Mouse (Mus musculus) forebrain, embryonic 13.5 days (tissue): Measurements from ENCODE around the gene Anxa11. TPM values are rescaled to one million over a fixed set of nuclear protein-coding genes. Genes with fewer than 3 reads are reported as not detected.
A peak's percentile ranks its signal among the peaks of the same experiment; 100 is the strongest.
"Not testable (repeated sequence)": the region's sequence is repeated elsewhere in the genome, so short reads cannot be mapped to it uniquely, and the experiment has no call there.

Experiments used
- ATAC-seq: fragments of 200-750 bp; cut with Nextera tagmentation; 2 replicates; pipeline ENCODE4 v1.8.0; 2017
- H3K27ac ChIP-seq: fragments of 300-500 bp; sonication (generic); 2 replicates; pipeline ENCODE4 v1.5.1; 2015; ENCODE audit warnings: inconsistent platforms, mild to moderate bottlenecking, moderate library complexity
- H3K27me3 ChIP-seq: fragments of 300-500 bp; sonication (generic); 2 replicates; pipeline ENCODE4 v1.6.1; 2015; ENCODE audit warnings: mild to moderate bottlenecking, inconsistent platforms
- H3K36me3 ChIP-seq: fragments of 300-500 bp; sonication (generic); 2 replicates; pipeline ENCODE4 v1.6.1; 2015; ENCODE audit warnings: mild to moderate bottlenecking, inconsistent platforms; ENCODE audit not compliant: poor library complexity, severe bottlenecking
- H3K4me1 ChIP-seq: fragments of 300-500 bp; sonication (generic); 2 replicates; pipeline ENCODE4 v1.6.1; 2015; ENCODE audit warnings: inconsistent platforms
- H3K4me2 ChIP-seq: fragments of 300-500 bp; sonication (generic); 2 replicates; pipeline ENCODE4 v1.6.1; 2015; ENCODE audit warnings: inconsistent platforms, mild to moderate bottlenecking, moderate library complexity
- H3K4me3 ChIP-seq: fragments of 300-500 bp; sonication (generic); 2 replicates; pipeline ENCODE4 v1.5.1; 2015; ENCODE audit warnings: mild to moderate bottlenecking, inconsistent platforms
- H3K9ac ChIP-seq: fragments of 300-500 bp; sonication (generic); 2 replicates; pipeline ENCODE4 v1.6.1; 2015; ENCODE audit warnings: mild to moderate bottlenecking, inconsistent platforms
- H3K9me3 ChIP-seq: fragments of 300-500 bp; sonication (generic); replicated peaks from 2 replicates; pipeline ENCODE4 v1.6.1; 2016; ENCODE audit warnings: inconsistent platforms
- WGBS: fragments of 180-500 bp; shearing (Covaris S2); methylation state at CpG from one replicate; pipeline ENCODE4 v1.1.7; 2015; 5-methylcytosine and 5-hydroxymethylcytosine counted together
- polyA plus RNA-seq: library from polyadenylated mRNA; unstranded; fragments of >200 nt; fragmentation: Nextera tagmentation; extraction: Ambion mirVana; gene quantifications from 2 replicates; pipeline ENCODE4 v1.2.1, GENCODE M21; 2015

The Anxa11 gene
- polyA plus RNA-seq, 1 experiment from 2014 or later = 2.1 TPM

- H3K4me2 ChIP-seq, H3K27me3 ChIP-seq, H3K4me3 ChIP-seq, H3K27ac ChIP-seq, H3K36me3 ChIP-seq, H3K9me3 ChIP-seq, H3K9ac ChIP-seq, H3K4me1 ChIP-seq, ATAC-seq: not testable (repeated sequence)
- WGBS = no CpG with 5 or more reads among the region's 7 CpGs
These were observed 34.7 kb downstream of the Anxa11 start for GRCm38 (mm10) chr14:25876640-25877039.

GRCm38 (mm10) chr14:25881769-25882168, 39.8 kb downstream of the Anxa11 start:
- not testable (repeated sequence) for H3K4me3 ChIP-seq, H3K9ac ChIP-seq, H3K9me3 ChIP-seq, ATAC-seq, H3K4me1 ChIP-seq, H3K4me2 ChIP-seq, H3K36me3 ChIP-seq, H3K27me3 ChIP-seq, H3K27ac ChIP-seq
- no CpG with 5 or more reads among the region's 9 CpGs for WGBS

GRCm38 (mm10) chr14:25885886-25886285, 43.9 kb downstream of the Anxa11 start:
- not testable (repeated sequence) for H3K27me3 ChIP-seq, H3K9me3 ChIP-seq, H3K4me3 ChIP-seq, ATAC-seq, H3K4me1 ChIP-seq, H3K4me2 ChIP-seq, H3K27ac ChIP-seq, H3K9ac ChIP-seq, H3K36me3 ChIP-seq
- WGBS = no CpG with 5 or more reads among the region's 12 CpGs

GRCm38 (mm10) chr14:25894566-25894965, 52.6 kb downstream of the Anxa11 start:
- H3K27ac ChIP-seq, H3K27me3 ChIP-seq, H3K4me2 ChIP-seq, H3K4me1 ChIP-seq, ATAC-seq, H3K9me3 ChIP-seq, H3K36me3 ChIP-seq, H3K9ac ChIP-seq, H3K4me3 ChIP-seq: not testable (repeated sequence)
- WGBS = no CpG with 5 or more reads among the region's 3 CpGs

GRCm38 (mm10) chr14:25895686-25896085, 53.7 kb downstream of the Anxa11 start:
- H3K4me3 ChIP-seq, ATAC-seq, H3K4me2 ChIP-seq, H3K27ac ChIP-seq, H3K9me3 ChIP-seq, H3K27me3 ChIP-seq, H3K4me1 ChIP-seq, H3K36me3 ChIP-seq, H3K9ac ChIP-seq: not testable (repeated sequence)
- WGBS = no CpG with 5 or more reads among the region's 7 CpGs

GRCm38 (mm10) chr14:25903000-25903399, 61.0 kb downstream of the Anxa11 start, which contains the start of gene Plac9a:
Gene Plac9a, minus strand, starts transcription at chr14:25903100.
- H3K36me3 ChIP-seq, H3K9me3 ChIP-seq, ATAC-seq, H3K4me1 ChIP-seq, H3K4me3 ChIP-seq, H3K4me2 ChIP-seq, H3K9ac ChIP-seq, H3K27ac ChIP-seq, H3K27me3 ChIP-seq: not testable (repeated sequence)
- no CpG with 5 or more reads among the region's 10 CpGs for WGBS

- H3K4me3 ChIP-seq, H3K9ac ChIP-seq, ATAC-seq, H3K27ac ChIP-seq, H3K36me3 ChIP-seq, H3K4me2 ChIP-seq, H3K4me1 ChIP-seq, H3K27me3 ChIP-seq, H3K9me3 ChIP-seq: not testable (repeated sequence)
- no CpG with 5 or more reads among the region's 5 CpGs for WGBS
These were observed 63.3 kb downstream of the Anxa11 start for GRCm38 (mm10) chr14:25905243-25905642.

GRCm38 (mm10) chr14:25907272-25907671, 65.3 kb downstream of the Anxa11 start:
- not testable (repeated sequence) for H3K4me3 ChIP-seq, H3K9ac ChIP-seq, H3K4me1 ChIP-seq, H3K36me3 ChIP-seq, H3K9me3 ChIP-seq, ATAC-seq, H3K27ac ChIP-seq, H3K27me3 ChIP-seq, H3K4me2 ChIP-seq
- WGBS = no CpG with 5 or more reads among the region's 9 CpGs

- not testable (repeated sequence) for H3K36me3 ChIP-seq, ATAC-seq, H3K4me2 ChIP-seq, H3K27ac ChIP-seq, H3K27me3 ChIP-seq, H3K9ac ChIP-seq, H3K4me1 ChIP-seq, H3K9me3 ChIP-seq, H3K4me3 ChIP-seq
- WGBS = no CpG with 5 or more reads among the region's 8 CpGs
These were observed 67.0 kb downstream of the Anxa11 start for GRCm38 (mm10) chr14:25908976-25909375.

- H3K4me2 ChIP-seq, ATAC-seq, H3K36me3 ChIP-seq, H3K4me1 ChIP-seq, H3K4me3 ChIP-seq, H3K9ac ChIP-seq, H3K27me3 ChIP-seq, H3K9me3 ChIP-seq, H3K27ac ChIP-seq: not testable (repeated sequence)
- WGBS = no CpG with 5 or more reads among the region's 5 CpGs
These were observed 76.6 kb downstream of the Anxa11 start for GRCm38 (mm10) chr14:25918427-25919170.

GRCm38 (mm10) chr14:25926814-25927561, 85.0 kb downstream of the Anxa11 start:
- peak; percentile 85 for ATAC-seq
- not testable (repeated sequence) for H3K4me1 ChIP-seq, H3K27me3 ChIP-seq, H3K9ac ChIP-seq, H3K36me3 ChIP-seq, H3K4me2 ChIP-seq, H3K4me3 ChIP-seq, H3K27ac ChIP-seq, H3K9me3 ChIP-seq
- WGBS = no CpG with 5 or more reads among the region's 44 CpGs

- not testable (repeated sequence) for H3K27ac ChIP-seq, H3K4me3 ChIP-seq, H3K27me3 ChIP-seq, H3K36me3 ChIP-seq, H3K9ac ChIP-seq, H3K4me1 ChIP-seq, H3K4me2 ChIP-seq, H3K9me3 ChIP-seq
- WGBS = no CpG with 5 or more reads among the region's 10 CpGs
- ATAC-seq = peak; percentile 71
These were observed 85.6 kb downstream of the Anxa11 start, which contains the start of gene Tmem254a for GRCm38 (mm10) chr14:25927562-25927881. Gene Tmem254a, minus strand, starts transcription at chr14:25927672.
